Mouse (Mus musculus) MEL (cell line): Measurements from ENCODE around the gene D430042O09Rik. TPM values are rescaled to one million over a fixed set of nuclear protein-coding genes. Genes with fewer than 3 reads are reported as not detected.

Source experiments
- DNase-seq: peaks from one replicate; pipeline ENCODE4 v3.0.0; 2011; ENCODE audit warnings: low read depth, low spot score
- H3K27ac ChIP-seq: 2 replicates; pipeline ENCODE4 v1.5.1; 2012; ENCODE audit warnings: low read depth, mild to moderate bottlenecking, control low read depth, low read length, moderate library complexity; ENCODE audit not compliant: control insufficient read depth
- H3K27me3 ChIP-seq, 2 experiments: fragments of 150-350 bp in 1 of 2; sonication (generic) in 1 of 2; 2 replicates each; pipeline ENCODE4 v1.6.1; 2012; ENCODE audit warnings: low read length in 2 of 2, mild to moderate bottlenecking in 2 of 2, improper control_type of control experiment in 1 of 2, moderate library complexity in 1 of 2; ENCODE audit not compliant: insufficient read depth in 2 of 2, control insufficient read depth in 1 of 2
- H3K36me3 ChIP-seq, 2 experiments: 2 replicates each; pipeline ENCODE4 v1.6.1; 2012 to 2014; ENCODE audit warnings: low read length in 2 of 2, improper control_type of control experiment in 1 of 2, inconsistent platforms in 1 of 2, mild to moderate bottlenecking in 1 of 2; ENCODE audit not compliant: insufficient read depth in 2 of 2, control insufficient read depth in 1 of 2
- H3K4me1 ChIP-seq, 2 experiments: fragments of 150-350 bp in 1 of 2; sonication (generic) in 1 of 2; 2 replicates each; pipeline ENCODE4 v1.6.1; 2012; ENCODE audit warnings: low read length in 2 of 2, improper control_type of control experiment in 1 of 2, mild to moderate bottlenecking in 1 of 2; ENCODE audit not compliant: insufficient read depth in 2 of 2, control insufficient read depth in 1 of 2
- H3K4me3 ChIP-seq, 2 experiments: fragments of 150-350 bp in 1 of 2; sonication (generic) in 1 of 2; 2 replicates each; pipeline ENCODE4 v1.5.1; 2012; ENCODE audit warnings: low read depth in 2 of 2, low read length in 2 of 2, mild to moderate bottlenecking in 2 of 2, moderate library complexity in 2 of 2, control low read depth in 1 of 2, improper control_type of control experiment in 1 of 2; ENCODE audit not compliant: control insufficient read depth in 1 of 2, insufficient read depth in 1 of 2
- H3K79me2 ChIP-seq: 2 replicates; pipeline ENCODE4 v1.6.1; 2012; ENCODE audit warnings: mild to moderate bottlenecking, low read length, moderate library complexity; ENCODE audit not compliant: control insufficient read depth, poor library complexity, insufficient read depth
- H3K9ac ChIP-seq: 2 replicates; pipeline ENCODE4 v1.6.1; 2012; ENCODE audit warnings: low read depth, mild to moderate bottlenecking, control low read depth, low read length, moderate library complexity; ENCODE audit not compliant: control insufficient read depth, poor library complexity, severe bottlenecking
- H3K9me3 ChIP-seq: fragments of 150-350 bp; sonication (generic); replicated peaks from 2 replicates; pipeline ENCODE4 v1.6.1; 2012; ENCODE audit warnings: mild to moderate bottlenecking, low read length, improper control_type of control experiment, moderate library complexity; ENCODE audit not compliant: insufficient read depth
- BHLHE40 ChIP-seq: IDR thresholded peaks from 2 replicates; pipeline ENCODE4 v1.6.1; 2012; ENCODE audit warnings: low read depth, mild to moderate bottlenecking, inconsistent platforms, low read length, improper control_type of control experiment, borderline replicate concordance
- CHD2 ChIP-seq: IDR thresholded peaks from 2 replicates; pipeline ENCODE4 v1.6.1; 2011; ENCODE audit warnings: low read length, improper control_type of control experiment
- E2F4 ChIP-seq: IDR thresholded peaks from 2 replicates; pipeline ENCODE4 v1.6.1; 2011; ENCODE audit warnings: low read depth, low read length, improper control_type of control experiment, borderline replicate concordance
- ETS1 ChIP-seq: IDR thresholded peaks from 2 replicates; pipeline ENCODE4 v1.6.1; 2012; ENCODE audit warnings: low read depth, mild to moderate bottlenecking, inconsistent platforms, low read length, improper control_type of control experiment, moderate library complexity
- GABPA ChIP-seq: IDR thresholded peaks from 2 replicates; pipeline ENCODE4 v1.6.1; 2012; ENCODE audit warnings: low read depth, mild to moderate bottlenecking, inconsistent platforms, low read length, improper control_type of control experiment, moderate library complexity
- JUND ChIP-seq: IDR thresholded peaks from 2 replicates; pipeline ENCODE4 v1.6.1; 2011; ENCODE audit warnings: low read depth, mild to moderate bottlenecking, improper control_type of control experiment, low read length
- KAT2A ChIP-seq: conservative IDR thresholded peaks from 2 replicates; pipeline ENCODE4 v1.6.1; 2012; ENCODE audit warnings: low read depth, low read length, improper control_type of control experiment, inconsistent platforms
- MAFK ChIP-seq: IDR thresholded peaks from 2 replicates; pipeline ENCODE4 v1.6.1; 2011; ENCODE audit warnings: low read depth, mild to moderate bottlenecking, low read length, improper control_type of control experiment, borderline replicate concordance
- MEF2A ChIP-seq: IDR thresholded peaks from 2 replicates; pipeline ENCODE4 v1.6.1; 2014; ENCODE audit warnings: low read depth, mild to moderate bottlenecking, inconsistent platforms, low read length, improper control_type of control experiment; ENCODE audit not compliant: poor library complexity, insufficient replicate concordance, severe bottlenecking; ENCODE audit errors: extremely low read depth
- MYC ChIP-seq: IDR thresholded peaks from 2 replicates; pipeline ENCODE4 v1.6.1; 2011; ENCODE audit warnings: low read depth, mild to moderate bottlenecking, low read length, improper control_type of control experiment, moderate library complexity
- NELFE ChIP-seq: IDR thresholded peaks from 2 replicates; pipeline ENCODE4 v1.6.1; 2011; ENCODE audit warnings: low read depth, low read length, improper control_type of control experiment
- POLR2AphosphoS2 ChIP-seq: IDR thresholded peaks from 2 replicates; pipeline ENCODE4 v1.6.1; 2011; ENCODE audit warnings: low read length, improper control_type of control experiment
- POLR2AphosphoS5 ChIP-seq: IDR thresholded peaks from 2 replicates; pipeline ENCODE4 v1.6.1; 2012; ENCODE audit warnings: low read depth, borderline replicate concordance, mild to moderate bottlenecking, inconsistent platforms, low read length, moderate library complexity, mixed read lengths
- RAD21 ChIP-seq: IDR thresholded peaks from 2 replicates; pipeline ENCODE4 v1.6.1; 2011; ENCODE audit warnings: mild to moderate bottlenecking, low read depth, low read length, improper control_type of control experiment
- RCOR1 ChIP-seq: IDR thresholded peaks from 2 replicates; pipeline ENCODE4 v1.6.1; 2012; ENCODE audit warnings: low read depth, mild to moderate bottlenecking, inconsistent platforms, low read length, improper control_type of control experiment
- SMC3 ChIP-seq: IDR thresholded peaks from 2 replicates; pipeline ENCODE4 v1.6.1; 2011; ENCODE audit warnings: low read depth, low read length, improper control_type of control experiment
- TBP ChIP-seq: IDR thresholded peaks from 2 replicates; pipeline ENCODE4 v1.8.0; 2011; ENCODE audit warnings: low read depth, low read length, improper control_type of control experiment
- TCF12 ChIP-seq: IDR thresholded peaks from 2 replicates; pipeline ENCODE4 v1.6.1; 2014; ENCODE audit warnings: low read depth, mild to moderate bottlenecking, inconsistent platforms, low read length, improper control_type of control experiment, moderate library complexity
- UBTF ChIP-seq: IDR thresholded peaks from 2 replicates; pipeline ENCODE4 v1.6.1; 2012; ENCODE audit warnings: low read depth, mild to moderate bottlenecking, inconsistent platforms, low read length, improper control_type of control experiment, moderate library complexity, borderline replicate concordance; ENCODE audit not compliant: insufficient read depth
- USF1 ChIP-seq: IDR thresholded peaks from 2 replicates; pipeline ENCODE4 v1.6.1; 2014; ENCODE audit warnings: low read depth, mild to moderate bottlenecking, inconsistent platforms, low read length, improper control_type of control experiment, moderate library complexity
- ZKSCAN1 ChIP-seq: IDR thresholded peaks from 2 replicates; pipeline ENCODE4 v1.6.1; 2012; ENCODE audit warnings: low read depth, mild to moderate bottlenecking, inconsistent platforms, low read length, improper control_type of control experiment, moderate library complexity
- ZMIZ1 ChIP-seq: IDR thresholded peaks from 2 replicates; pipeline ENCODE4 v1.6.1; 2012; ENCODE audit warnings: low read depth, mild to moderate bottlenecking, inconsistent platforms, low read length, improper control_type of control experiment, moderate library complexity
- polyA plus RNA-seq, 2 experiments: library from polyadenylated mRNA; stranded (reverse) in 1 of 2; unstranded in 1 of 2; fragments of >175 nt in 1 of 2; fragments of >200 nt in 1 of 2; gene quantifications; 2 replicates each; pipeline versions ENCODE4 v1.2.1 to v1.2.4; 2012; ENCODE audit warnings: low replicate concordance in 2 of 2, low read depth in 1 of 2; ENCODE audit not compliant: insufficient read length in 2 of 2, insufficient read depth in 1 of 2, missing spikeins in 1 of 2
- total RNA-seq: library from RNA; depleted of rRNA; stranded (reverse); fragments of 300-350 nt; gene quantifications from 2 replicates; pipeline ENCODE4 v1.2.3, GENCODE M21; 2012

The D430042O09Rik gene
- total and polyA plus RNA-seq, 3 experiments, result 6.2 to 12.8 TPM; not detected in 1

DNA sequence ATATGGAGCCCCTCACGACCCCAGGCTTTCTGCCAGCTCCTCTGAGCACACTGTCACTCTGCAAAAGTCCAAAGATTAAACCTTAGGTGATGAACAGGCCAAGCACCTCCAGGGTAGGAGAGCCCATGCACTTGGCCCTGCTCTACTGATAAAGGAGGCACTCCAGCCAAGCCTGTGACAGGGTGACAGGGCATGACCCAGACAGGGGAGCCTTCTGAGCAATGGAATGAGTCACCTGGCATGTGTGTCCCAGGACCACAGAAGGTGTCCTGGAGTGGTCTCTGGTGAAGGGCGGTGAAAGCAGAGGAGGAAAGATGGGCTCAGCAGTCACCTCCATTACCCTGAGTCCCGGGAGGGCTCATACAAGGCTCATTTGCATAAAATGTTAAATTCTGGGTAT is 151.9 kb downstream of the D430042O09Rik start:
- no peak overlapping the region for H3K4me3 ChIP-seq
- TF ChIP-seq SMC3 (no peak), TCF12 (no peak), RAD21 (no peak), ETS1 (no peak), POLR2AphosphoS5 (no peak), TBP (no peak), CHD2 (no peak), RCOR1 (no peak)
- no peak overlapping the region for H3K27ac ChIP-seq
- H3K9ac ChIP-seq, result no peak overlapping the region
- H3K4me1 ChIP-seq, result no peaks in the 10 kb centered on the region
- no peaks in the 10 kb centered on the region for H3K27me3 ChIP-seq
- H3K9me3 ChIP-seq, result no peaks in the 10 kb centered on the region
- no peaks in the 10 kb centered on the region; a peak in 1 of 4 replicates for H3K36me3 ChIP-seq
- H3K79me2 ChIP-seq, result no peaks in the 10 kb centered on the region
- no peak for DNase-seq

DNA sequence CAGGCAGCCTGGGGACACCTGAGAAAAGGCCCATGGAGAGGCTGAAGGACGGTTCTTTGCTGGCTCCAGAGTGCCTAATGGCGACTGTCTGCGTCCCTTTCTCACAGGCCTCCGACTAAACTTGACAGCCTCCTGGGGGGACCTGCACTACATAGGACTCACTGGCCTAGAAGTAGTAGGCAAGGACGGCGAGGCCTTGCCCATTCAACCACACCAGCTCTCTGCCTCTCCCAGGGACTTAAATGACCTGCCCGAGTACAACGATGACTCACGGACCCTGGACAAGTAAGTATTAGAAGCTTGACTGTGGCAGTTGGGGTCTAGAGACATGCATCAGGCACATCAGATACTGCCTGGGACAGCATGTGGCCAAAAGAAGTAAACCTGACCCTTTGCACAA is 152.7 kb downstream of the D430042O09Rik start:
- H3K9me3 ChIP-seq, result no peaks in the 10 kb centered on the region
- no peak for TF ChIP-seq MAFK
- TF ChIP-seq KAT2A, result no peak
- TF ChIP-seq USF1, result no peak
- TF ChIP-seq GABPA, result no peak
- TF ChIP-seq BHLHE40, result no peak
- TF ChIP-seq JUND, result no peak
- no peak for TF ChIP-seq UBTF
- no peak for TF ChIP-seq MEF2A
- no peak for TF ChIP-seq NELFE
- TF ChIP-seq ZMIZ1, result no peak
- TF ChIP-seq POLR2AphosphoS2, result no peak
- TF ChIP-seq E2F4, result no peak
- no peak for TF ChIP-seq ZKSCAN1
- no peak for TF ChIP-seq RCOR1
- TF ChIP-seq MYC, result no peak

More for the DNA sequence above, 152.7 kb downstream of the D430042O09Rik start:
- Histone ChIP-seq H3K36me3 (no peaks in the 10 kb centered on the region; a peak in 1 of 4 replicates), H3K27me3 (no peaks in the 10 kb centered on the region), H3K4me1 (no peaks in the 10 kb centered on the region), H3K9ac (no peak overlapping the region), H3K79me2 (no peaks in the 10 kb centered on the region), H3K4me3 (no peak overlapping the region), H3K27ac (no peak overlapping the region)
- DNase-seq, result no peak
